Mouse (Mus musculus) lung, adult 2 months (tissue): ENCODE measurements around the gene Fgd2.

Experiments used
- CTCF ChIP-seq: fragments of 200-500 bp; IDR thresholded peaks from 2 replicates; pipeline ENCODE4 v1.5.1; 2011; ENCODE audit warnings: mild to moderate bottlenecking, low read length, control low read depth; ENCODE audit not compliant: insufficient read depth
- POLR2A ChIP-seq: fragments of 200-500 bp; IDR thresholded peaks from 2 replicates; pipeline ENCODE4 v1.6.1; 2011; ENCODE audit warnings: low read depth, mild to moderate bottlenecking, control low read depth, low read length, borderline replicate concordance; ENCODE audit errors: extremely low read depth

DNA sequence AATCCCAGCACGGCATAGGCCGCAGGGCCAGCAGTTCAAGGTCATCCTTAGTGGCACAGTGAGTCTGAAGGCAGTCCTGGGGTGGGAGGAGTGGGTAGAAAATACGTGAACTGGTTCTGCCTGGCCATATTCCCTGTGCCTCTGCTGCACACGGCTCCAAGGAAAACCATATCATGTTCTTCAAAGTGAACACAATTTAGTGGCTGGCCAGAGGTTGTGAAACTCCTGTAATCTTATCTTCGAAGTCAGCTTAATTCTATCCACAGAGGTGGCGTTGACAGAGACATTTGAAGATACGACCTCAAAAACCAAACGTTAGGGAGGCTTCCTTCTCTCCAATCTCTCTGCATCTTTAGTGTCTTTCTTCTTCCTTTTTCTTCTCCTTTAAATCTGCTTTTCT is 30.6 kb downstream of the Fgd2 start:
- TF ChIP-seq CTCF (no peak), POLR2A (no peak)
